Mouse (Mus musculus): ENCODE data around the gene Poc5. TPM values are rescaled to one million over a fixed set of nuclear protein-coding genes. Genes with fewer than 3 reads are reported as not detected.

Poc5 gene
- total and polyA plus RNA-seq, 3 experiments = 17.2 to 31.0 (median 21.6) TPM

GRCm38 (mm10) chr13:96450205-96450856 lies 62.2 kb downstream of the Poc5 start:
- in situ Hi-C loops (cut with MboI; ENCODE audit: low pct_ligation_motif_present, low pct_unique_long_range_greater_than_20kb, low sequenced_read_pairs) = no loop called here
- Histone ChIP-seq H3K9ac (ENCODE audit: insufficient read depth, low read depth) (no peak overlapping the region), H3K27ac (ENCODE audit: insufficient read depth, low read depth) (no peak overlapping the region), H3K4me2 (ENCODE audit: insufficient read depth, low read depth, poor library complexity, severe bottlenecking) (no peak overlapping the region), H3K4me1 (ENCODE audit: control insufficient read depth in 1 of 2, insufficient read depth in 2 of 2) (no peaks in the 10 kb centered on the region), H3K79me2 (replicated peaks; ENCODE audit: control insufficient read depth, extremely low read depth, insufficient read depth, poor library complexity, severe bottlenecking) (no peaks in the 10 kb centered on the region), H3K27me3 (replicated peaks) (no peaks in the 10 kb centered on the region), H3K4me3 (replicated peaks in 1 of 3; ENCODE audit: low read depth in 2 of 3, low read length in 2 of 3, poor library complexity in 1 of 3) (no peak overlapping the region), H3K9me3 (replicated peaks; ENCODE audit: low read length) (no peaks in the 10 kb centered on the region), H3K36me3 (replicated peaks in 1 of 2; ENCODE audit: control insufficient read depth in 1 of 2, insufficient read depth in 1 of 2, low read length in 1 of 2) (no peaks in the 10 kb centered on the region)
- dilution Hi-C loops (cut with MboI; ENCODE audit: extremely low pct_ligation_motif_present, extremely low pct_unique_long_range_greater_than_20kb, low sequenced_read_pairs) = no loop called here
- TF ChIP-seq NELFE (IDR thresholded peaks at IDR 0.05; ENCODE audit: low read depth, low read length) = no peak
- TF ChIP-seq BHLHE40 (IDR thresholded peaks at IDR 0.05; ENCODE audit: low read depth, low read length) = no peak
- no peak for TF ChIP-seq E2F4 (IDR thresholded peaks at IDR 0.05; ENCODE audit: insufficient replicate concordance, low read depth, low read length)
- no peak for TF ChIP-seq POLR2AphosphoS2 (IDR thresholded peaks at IDR 0.05; ENCODE audit: low read depth, low read length)
- no peak for TF ChIP-seq MYC (IDR thresholded peaks at IDR 0.05; ENCODE audit: low read depth, low read length)
- no peak for TF ChIP-seq SMC3 (IDR thresholded peaks at IDR 0.05; ENCODE audit: low read depth, low read length)
- no peak for TF ChIP-seq JUND (conservative IDR thresholded peaks at IDR 0.05; ENCODE audit: low read depth, low read length)
- TF ChIP-seq UBTF (IDR thresholded peaks at IDR 0.05; ENCODE audit: low read depth, low read length) = no peak
- no peak for TF ChIP-seq ELF1 (IDR thresholded peaks at IDR 0.05; ENCODE audit: low read depth, low read length)
- TF ChIP-seq USF1 (IDR thresholded peaks at IDR 0.05; ENCODE audit: low read depth, low read length) = no peak
- no peak for TF ChIP-seq RAD21 (IDR thresholded peaks at IDR 0.05; ENCODE audit: low read depth, low read length)
- no peak for TF ChIP-seq ETS1 (conservative IDR thresholded peaks at IDR 0.05; ENCODE audit: low read depth, low read length)
- TF ChIP-seq ZC3H11A (IDR thresholded peaks at IDR 0.05; ENCODE audit: low read depth, low read length) = no peak
- TF ChIP-seq GABPA (IDR thresholded peaks at IDR 0.05; ENCODE audit: insufficient replicate concordance, low read depth, low read length) = no peak
- no peak for TF ChIP-seq USF2 (conservative IDR thresholded peaks at IDR 0.05; ENCODE audit: low read depth, low read length)
- TF ChIP-seq CHD2 (IDR thresholded peaks at IDR 0.05; ENCODE audit: low read length) = no peak
- no peak for DNase-seq (ENCODE audit: extremely low read depth)

GRCm38 (mm10) chr13:96450869-96451268 lies 62.8 kb downstream of the Poc5 start:
- dilution Hi-C loops (cut with MboI; ENCODE audit: extremely low pct_ligation_motif_present, extremely low pct_unique_long_range_greater_than_20kb, low sequenced_read_pairs) = no loop called here

More at GRCm38 (mm10) chr13:96450869-96451268, 62.8 kb downstream of the Poc5 start:
- DNase-seq (ENCODE audit: extremely low read depth) = no peak
- TF ChIP-seq IRF4 (IDR thresholded peaks at IDR 0.05; ENCODE audit: low read depth, low read length) (no peak), ZNF384 (IDR thresholded peaks at IDR 0.05; ENCODE audit: low read depth, low read length) (no peak)
- no peak overlapping the region for H3K27ac ChIP-seq (ENCODE audit: insufficient read depth, low read depth)
- H3K36me3 ChIP-seq (replicated peaks in 1 of 2; ENCODE audit: control insufficient read depth in 1 of 2, insufficient read depth in 1 of 2, low read length in 1 of 2) = no peaks in the 10 kb centered on the region
- H3K27me3 ChIP-seq (replicated peaks) = no peaks in the 10 kb centered on the region
- no peak overlapping the region for H3K9ac ChIP-seq (ENCODE audit: insufficient read depth, low read depth)
- no peaks in the 10 kb centered on the region for H3K79me2 ChIP-seq (replicated peaks; ENCODE audit: control insufficient read depth, extremely low read depth, insufficient read depth, poor library complexity, severe bottlenecking)
- no peak overlapping the region for H3K4me3 ChIP-seq (replicated peaks in 1 of 3; ENCODE audit: low read depth in 2 of 3, low read length in 2 of 3, poor library complexity in 1 of 3)
- H3K9me3 ChIP-seq (replicated peaks; ENCODE audit: low read length) = no peaks in the 10 kb centered on the region
- H3K4me2 ChIP-seq (ENCODE audit: insufficient read depth, low read depth, poor library complexity, severe bottlenecking) = no peak overlapping the region
- in situ Hi-C loops (cut with MboI; ENCODE audit: low pct_ligation_motif_present, low pct_unique_long_range_greater_than_20kb, low sequenced_read_pairs) = no loop called here
- H3K4me1 ChIP-seq (ENCODE audit: control insufficient read depth in 1 of 2, insufficient read depth in 2 of 2) = no peaks in the 10 kb centered on the region
